Mouse (Mus musculus) heart, embryonic 16.5 days (tissue): ENCODE data around the gene Zbtb41. TPM values are rescaled to one million over a fixed set of nuclear protein-coding genes. Genes with fewer than 3 reads are reported as not detected.
"Not testable (repeated sequence)": the region's sequence is repeated elsewhere in the genome, so short reads cannot be mapped to it uniquely, and the experiment has no call there.

ENCODE experiments used
- ATAC-seq: fragments of 200-750 bp; cut with Nextera tagmentation; replicated peaks from 2 replicates; pipeline ENCODE4 v1.8.0; 2017; ENCODE audit warnings: moderate number of reproducible peaks; ENCODE audit not compliant: insufficient read depth, low FRiP score; ENCODE audit errors: extremely low read depth
- H3K27ac ChIP-seq: fragments of 300-500 bp; sonication (generic); 2 replicates; pipeline ENCODE4 v1.5.1; 2014; ENCODE audit warnings: mild to moderate bottlenecking, low read length, control low read depth, moderate library complexity
- H3K27me3 ChIP-seq: fragments of 300-500 bp; sonication (generic); 2 replicates; pipeline ENCODE4 v1.6.1; 2014; ENCODE audit warnings: low read length, mixed read lengths; ENCODE audit not compliant: control insufficient read depth, insufficient read depth
- H3K36me3 ChIP-seq: fragments of 300-500 bp; sonication (generic); 2 replicates; pipeline ENCODE4 v1.6.1; 2014; ENCODE audit not compliant: control insufficient read depth, insufficient read depth
- H3K4me1 ChIP-seq: fragments of 300-500 bp; sonication (generic); 2 replicates; pipeline ENCODE4 v1.6.1; 2014; ENCODE audit warnings: low read length, mixed read lengths; ENCODE audit not compliant: control insufficient read depth, insufficient read depth
- H3K4me2 ChIP-seq: fragments of 300-500 bp; sonication (generic); 2 replicates; pipeline ENCODE4 v1.6.1; 2014; ENCODE audit warnings: low read depth, mild to moderate bottlenecking, control low read depth, low read length
- H3K4me3 ChIP-seq: fragments of 300-500 bp; sonication (generic); 2 replicates; pipeline ENCODE4 v1.5.1; 2014; ENCODE audit warnings: mild to moderate bottlenecking, control low read depth, low read length
- H3K9ac ChIP-seq: fragments of 300-500 bp; sonication (generic); 2 replicates; pipeline ENCODE4 v1.6.1; 2014; ENCODE audit warnings: low read length, control low read depth
- H3K9me3 ChIP-seq: fragments of 300-500 bp; sonication (generic); replicated peaks from 2 replicates; pipeline ENCODE4 v1.6.1; 2016; ENCODE audit warnings: low read length; ENCODE audit not compliant: control insufficient read depth
- WGBS: fragments of 180-500 bp; shearing (Covaris S2); extraction: QIAGEN DNeasy Blood & Tissue Kit; methylation state at CpG from one replicate; pipeline ENCODE4 v1.1.7; 2014; 5-methylcytosine and 5-hydroxymethylcytosine counted together
- polyA plus RNA-seq: library from polyadenylated mRNA; unstranded; fragments of >200 nt; fragmentation: Nextera tagmentation; extraction: Ambion mirVana; gene quantifications from 2 replicates; pipeline ENCODE4 v1.2.1, GENCODE M21; 2015

Gene Zbtb41
- polyA plus RNA-seq, 1 experiment from 2014 or later, result 7.0 TPM

- Histone ChIP-seq H3K27ac (no peak overlapping the region), H3K4me3 (no peak overlapping the region), H3K27me3 (no peaks in the 10 kb centered on the region), H3K4me2 (no peak overlapping the region), H3K4me1 (no peaks in the 10 kb centered on the region), H3K36me3 (no peaks in the 10 kb centered on the region; the same call in 1 of the 2 replicates), H3K9me3 (peaks cover 8% of the 10 kb centered on the region), H3K9ac (no peak overlapping the region)
- no peak for ATAC-seq
- 57% methylated on average over 5 of the region's 5 CpGs for whole genome bisulfite sequencing
Measured at GRCm38 (mm10) chr1:139407701-139408100, 14.4 kb upstream of the Zbtb41 start.

DNA sequence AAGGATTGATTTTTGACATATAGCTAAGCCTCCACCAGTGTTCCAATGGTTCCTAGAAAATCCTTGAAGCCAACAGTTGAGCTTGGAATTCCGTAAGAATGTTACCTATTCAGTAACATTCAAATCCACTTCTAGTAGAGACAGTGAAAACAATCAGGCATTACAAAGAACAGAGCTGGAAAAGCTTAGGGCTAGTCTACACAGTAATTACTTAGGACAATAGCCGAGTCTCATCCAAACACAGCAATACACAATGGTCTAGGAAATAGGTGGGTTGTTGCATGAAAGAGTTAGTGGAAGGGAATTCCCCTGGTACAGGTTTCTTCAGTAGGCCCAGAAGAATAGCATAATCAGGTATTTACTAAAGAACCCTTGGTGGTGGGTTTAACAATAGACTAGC is 9.7 kb upstream of the Zbtb41 start:
- 83% methylated on average over 2 of the region's 2 CpGs for WGBS
- H3K9me3 ChIP-seq, result not testable (repeated sequence)

GRCm38 (mm10) chr1:139413465-139413864 is 8.6 kb upstream of the Zbtb41 start:
- no peak for ATAC-seq

More for the DNA sequence above, 9.7 kb upstream of the Zbtb41 start:
- not testable (repeated sequence) for H3K4me1 ChIP-seq, H3K9ac ChIP-seq, H3K4me2 ChIP-seq, H3K4me3 ChIP-seq, ATAC-seq, H3K27me3 ChIP-seq, H3K36me3 ChIP-seq, H3K27ac ChIP-seq

DNA sequence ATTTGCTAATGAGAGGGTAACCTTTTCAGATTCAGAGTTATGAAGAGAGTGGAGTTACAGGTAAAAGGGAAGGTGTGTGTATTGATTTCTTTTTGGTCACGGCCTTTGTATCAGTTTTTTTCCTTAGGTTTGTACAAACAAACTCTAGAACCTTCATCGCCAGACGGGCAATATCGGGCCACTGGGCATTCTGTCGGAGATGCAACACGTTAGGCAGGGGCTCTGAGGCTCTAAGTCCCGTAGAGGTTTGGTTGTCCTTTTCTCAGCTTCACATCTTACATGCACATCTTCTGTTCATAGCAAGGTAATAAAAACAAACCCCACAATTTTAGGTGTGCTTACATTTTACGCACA is 590 bp upstream of the Zbtb41 start:
- no peaks in the 10 kb centered on the region for H3K27me3 ChIP-seq
- peak overlapping the region; percentile 83 for H3K4me2 ChIP-seq
- no peaks in the 10 kb centered on the region for H3K9me3 ChIP-seq
- peak overlapping the region; percentile 99 for H3K9ac ChIP-seq
- H3K4me1 ChIP-seq, result peaks cover 25% of the 10 kb centered on the region
- 1% methylated on average over 8 of the region's 8 CpGs for WGBS
- ATAC-seq, result no peak
- no peaks in the 10 kb centered on the region for H3K36me3 ChIP-seq
- peak overlapping the region; percentile 79 for H3K4me3 ChIP-seq
- H3K27ac ChIP-seq, result peak overlapping the region; percentile 93

More at GRCm38 (mm10) chr1:139413465-139413864, 8.6 kb upstream of the Zbtb41 start:
- Histone ChIP-seq H3K4me3 (no peak overlapping the region), H3K9ac (no peak overlapping the region), H3K27ac (no peak overlapping the region), H3K9me3 (peaks cover 8% of the 10 kb centered on the region), H3K4me2 (no peak overlapping the region), H3K36me3 (no peaks in the 10 kb centered on the region; the same call in 1 of the 2 replicates), H3K27me3 (no peaks in the 10 kb centered on the region), H3K4me1 (no peaks in the 10 kb centered on the region)
- WGBS, result 78% methylated on average over 3 of the region's 3 CpGs

DNA sequence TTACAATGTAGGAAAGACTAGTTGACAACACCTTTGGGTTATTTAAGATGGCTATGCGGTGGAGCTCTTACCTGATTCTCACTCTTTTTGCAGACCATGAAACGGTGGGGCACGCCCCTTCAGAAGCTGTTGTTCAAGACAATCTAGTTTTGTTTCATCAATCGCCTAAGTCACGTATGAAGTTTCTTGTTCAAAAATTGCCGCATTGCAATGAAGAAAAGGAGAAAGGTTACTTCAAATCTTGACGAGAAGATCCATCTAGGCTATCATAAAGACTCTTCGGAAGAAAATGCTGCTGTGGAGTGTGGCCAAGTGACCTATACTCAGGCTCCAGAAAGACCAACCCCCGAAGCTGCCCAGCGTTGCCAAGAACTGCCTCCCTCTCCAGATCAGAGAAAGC is 853 bp downstream of the Zbtb41 start:
- H3K4me2 ChIP-seq, result peak overlapping the region; percentile 83
- H3K27ac ChIP-seq, result peak overlapping the region; percentile 93
- peak overlapping the region; percentile 99 for H3K9ac ChIP-seq
- H3K27me3 ChIP-seq, result no peaks in the 10 kb centered on the region
- WGBS, result 13% methylated on average over 10 of the region's 10 CpGs
- H3K4me3 ChIP-seq, result peak overlapping the region; percentile 79
- H3K4me1 ChIP-seq, result peaks cover 26% of the 10 kb centered on the region
- H3K36me3 ChIP-seq, result no peaks in the 10 kb centered on the region
- H3K9me3 ChIP-seq, result no peaks in the 10 kb centered on the region
- no peak for ATAC-seq

DNA sequence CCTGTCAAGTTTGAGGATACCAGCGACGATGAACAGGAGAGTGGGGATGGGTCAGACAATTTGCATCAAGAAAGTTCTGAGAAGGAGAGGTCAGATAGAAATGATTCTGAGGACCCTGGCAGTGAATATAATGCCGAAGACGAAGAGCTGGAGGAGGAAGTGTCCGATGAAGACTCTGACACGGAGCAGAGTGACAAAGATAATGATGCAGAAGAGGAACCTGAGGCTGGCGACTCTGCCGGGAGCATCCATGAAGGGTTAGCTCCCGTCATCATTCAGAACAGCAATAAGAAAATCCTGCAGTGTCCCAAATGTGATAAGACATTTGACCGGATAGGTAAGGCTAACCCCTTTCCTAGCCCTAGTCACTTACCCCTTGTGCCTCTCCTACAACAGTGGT is 1.8 kb downstream of the Zbtb41 start:
- Histone ChIP-seq H3K9ac (peak overlapping the region; percentile 99), H3K36me3 (peaks cover under 1% of the 10 kb centered on the region), H3K4me2 (peak overlapping the region; percentile 83), H3K27me3 (no peaks in the 10 kb centered on the region), H3K4me1 (peaks cover 26% of the 10 kb centered on the region), H3K27ac (no peak overlapping the region), H3K4me3 (peak overlapping the region; percentile 79), H3K9me3 (no peaks in the 10 kb centered on the region)
- 18% methylated on average over 10 of the region's 10 CpGs for WGBS
- no peak for ATAC-seq

DNA sequence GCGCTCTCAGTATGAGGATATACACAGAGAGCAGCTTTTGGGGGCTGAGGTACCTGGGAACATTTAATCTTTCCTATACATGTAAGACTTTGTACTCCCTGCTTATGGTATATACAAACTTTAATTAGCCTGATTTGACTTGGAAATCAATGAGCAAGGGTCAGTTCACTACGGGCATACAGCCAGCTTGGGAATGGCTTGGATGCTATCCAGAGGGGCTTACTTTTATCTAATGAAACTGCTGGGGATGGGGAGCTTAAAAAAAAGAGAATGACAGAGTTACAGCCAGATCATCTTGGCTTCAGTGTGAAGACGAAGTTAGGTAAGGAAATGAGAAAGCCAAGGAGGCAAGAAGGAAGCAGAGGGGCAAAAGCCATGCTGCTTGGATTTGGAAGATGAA is 2.9 kb downstream of the Zbtb41 start:
- peak overlapping the region; percentile 78 for H3K4me2 ChIP-seq
- H3K9ac ChIP-seq, result peak overlapping the region; percentile 52
- ATAC-seq, result no peak
- H3K36me3 ChIP-seq, result peaks cover 10% of the 10 kb centered on the region
- H3K4me3 ChIP-seq, result peak overlapping the region; percentile 52
- no peaks in the 10 kb centered on the region for H3K9me3 ChIP-seq
- H3K27me3 ChIP-seq, result no peaks in the 10 kb centered on the region
- H3K4me1 ChIP-seq, result peaks cover 26% of the 10 kb centered on the region
- WGBS, result 30% methylated on average over 3 of the region's 3 CpGs
- no peak overlapping the region for H3K27ac ChIP-seq

- Histone ChIP-seq H3K4me3 (no peak overlapping the region), H3K36me3 (peaks cover 34% of the 10 kb centered on the region), H3K27me3 (no peaks in the 10 kb centered on the region), H3K4me2 (no peak overlapping the region), H3K9ac (no peak overlapping the region), H3K4me1 (peaks cover 6% of the 10 kb centered on the region), H3K27ac (peak overlapping the region; percentile 53), H3K9me3 (no peaks in the 10 kb centered on the region)
- ATAC-seq, result no peak
Measured at GRCm38 (mm10) chr1:139438373-139438772, 16.3 kb downstream of the Zbtb41 start.

DNA sequence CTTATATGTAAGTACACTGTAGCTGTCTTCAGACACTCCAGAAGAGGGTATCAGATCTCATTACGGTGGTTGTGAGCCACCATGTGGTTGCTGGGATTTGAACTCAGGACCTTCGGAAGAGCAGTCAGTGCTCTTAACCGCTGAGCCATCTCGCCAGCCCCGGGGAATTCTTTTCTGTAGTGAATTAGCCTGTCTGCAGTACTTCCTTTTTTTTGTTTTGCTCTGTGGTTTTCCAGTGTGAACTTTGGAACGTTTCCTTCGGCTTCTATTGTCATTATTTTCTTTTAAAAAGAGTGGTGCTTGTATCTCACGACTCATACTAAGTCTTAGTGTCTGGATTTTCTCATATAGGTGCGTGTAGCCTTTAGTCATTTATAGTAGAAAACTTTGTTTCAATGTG is 21.0 kb downstream of the Zbtb41 start:
- H3K27me3 ChIP-seq, H3K27ac ChIP-seq, H3K9me3 ChIP-seq, H3K4me2 ChIP-seq, ATAC-seq, H3K9ac ChIP-seq, H3K4me3 ChIP-seq: not testable (repeated sequence)
- peaks cover 20% of the 10 kb centered on the region for H3K36me3 ChIP-seq
- H3K4me1 ChIP-seq, result peaks cover 11% of the 10 kb centered on the region
- 77% methylated on average over 9 of the region's 9 CpGs for WGBS
